Mouse (Mus musculus): Measurements from ENCODE around the gene Trmt1.

Trmt1 gene

DNA sequence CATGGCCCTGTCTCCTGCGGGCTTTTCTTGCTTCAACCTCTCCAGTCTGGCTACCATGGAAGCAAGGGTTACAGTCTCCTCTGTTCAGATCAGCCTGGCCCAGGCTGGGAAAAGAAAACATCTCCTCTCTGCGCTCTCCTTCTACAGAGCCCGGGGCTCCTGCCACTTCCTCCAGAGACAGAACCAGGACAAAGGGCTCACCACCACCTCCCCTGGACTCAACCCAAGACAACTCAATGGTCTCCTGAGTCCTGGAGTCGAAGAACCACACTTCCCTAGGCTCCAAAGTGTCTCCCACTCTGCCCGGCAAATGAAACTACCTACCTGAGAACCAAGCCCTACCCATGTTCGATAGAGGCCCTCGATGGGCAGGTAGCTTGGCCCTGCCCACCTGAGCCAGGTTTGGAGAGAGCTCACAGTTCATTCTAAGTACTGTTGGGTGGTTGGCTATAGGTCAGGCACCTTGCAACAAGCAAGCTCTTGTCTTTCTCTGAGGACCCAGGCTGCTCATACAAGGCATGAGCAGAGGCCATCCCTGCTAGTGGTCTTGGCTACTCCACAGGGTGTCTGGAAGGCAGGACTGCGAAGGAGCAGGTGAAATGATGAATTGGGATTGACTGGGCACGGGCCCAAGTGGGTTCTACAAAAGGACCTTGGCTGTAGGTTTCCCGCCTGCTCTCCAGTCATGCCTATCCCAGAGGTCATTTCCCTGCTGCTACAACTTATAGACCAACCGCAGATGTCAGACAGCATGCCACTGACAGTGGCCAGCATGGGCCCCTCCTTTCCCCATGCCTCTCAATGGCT, 45.5 kb downstream of the Trmt1 start:
- DNase-seq (ENCODE audit: low read depth, low spot score) = no peak

DNA sequence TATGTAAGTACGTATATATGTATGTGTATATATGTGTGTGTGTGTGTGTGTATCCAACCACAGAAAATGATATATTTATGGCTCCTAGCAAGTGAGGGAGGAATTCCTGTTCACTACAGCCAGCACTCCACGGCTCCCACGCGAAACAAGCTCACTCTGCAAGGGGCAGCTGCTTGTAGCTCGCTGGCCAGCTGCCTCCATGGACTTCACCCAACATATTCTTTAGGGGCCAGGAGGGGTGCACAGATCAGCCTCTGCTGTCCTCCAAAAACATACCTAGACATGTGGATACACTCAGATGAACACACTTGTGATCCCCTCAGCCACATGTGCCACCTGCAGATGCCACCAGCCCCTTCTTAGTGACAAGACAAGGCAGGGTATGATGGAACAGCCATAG, 46.4 kb downstream of the Trmt1 start:
- DNase-seq (ENCODE audit: low read depth, low spot score) = no peak

DNA sequence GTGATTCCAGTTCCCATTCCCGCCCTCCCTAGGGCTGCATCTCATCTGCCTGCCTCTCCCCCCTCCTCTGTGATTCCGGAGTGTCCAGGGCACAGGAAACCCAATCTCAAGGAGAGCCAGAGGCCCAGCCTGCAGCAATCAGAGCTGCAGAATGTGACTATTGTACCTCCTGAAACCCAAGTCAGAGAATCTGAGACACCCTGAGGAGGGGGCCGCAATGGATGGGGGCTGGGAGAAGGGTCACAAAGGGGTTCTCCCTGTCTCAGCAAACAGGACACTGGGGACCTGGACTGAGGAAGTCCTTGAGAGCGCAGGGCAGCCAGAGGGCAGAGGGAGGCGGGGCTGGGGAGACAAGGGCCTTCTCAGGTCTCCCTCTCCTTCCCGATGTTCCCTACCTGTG, 46.9 kb downstream of the Trmt1 start:
- no peak for DNase-seq (ENCODE audit: low read depth, low spot score)

GRCm38 (mm10) chr8:84733959-84734358, 47.9 kb downstream of the Trmt1 start:
- no peak for DNase-seq (ENCODE audit: low read depth, low spot score)

- no peak for DNase-seq (ENCODE audit: low read depth, low spot score)
These were observed 48.6 kb downstream of the Trmt1 start for GRCm38 (mm10) chr8:84734680-84735079.

DNA sequence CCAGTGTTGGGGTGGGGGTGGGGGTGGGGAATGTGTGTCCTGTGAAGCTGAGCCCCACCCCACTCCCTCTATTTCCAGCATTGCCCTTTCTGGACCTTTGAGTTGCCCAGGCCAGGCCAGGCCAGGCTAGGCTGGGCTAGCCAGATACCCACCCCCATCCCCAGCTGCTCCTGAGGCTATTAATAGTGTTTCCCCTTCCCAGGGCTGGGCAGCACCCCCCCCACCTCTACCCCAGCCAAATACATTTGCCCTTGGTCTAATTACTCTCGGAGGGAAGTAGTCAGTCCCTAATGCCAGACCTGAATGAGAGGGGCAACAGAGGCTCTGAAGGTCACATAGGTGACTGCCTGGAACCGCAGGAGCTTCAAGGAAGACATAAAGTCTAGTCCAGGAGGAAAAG, 49.5 kb downstream of the Trmt1 start:
- no peak for DNase-seq (ENCODE audit: low read depth, low spot score)

DNA sequence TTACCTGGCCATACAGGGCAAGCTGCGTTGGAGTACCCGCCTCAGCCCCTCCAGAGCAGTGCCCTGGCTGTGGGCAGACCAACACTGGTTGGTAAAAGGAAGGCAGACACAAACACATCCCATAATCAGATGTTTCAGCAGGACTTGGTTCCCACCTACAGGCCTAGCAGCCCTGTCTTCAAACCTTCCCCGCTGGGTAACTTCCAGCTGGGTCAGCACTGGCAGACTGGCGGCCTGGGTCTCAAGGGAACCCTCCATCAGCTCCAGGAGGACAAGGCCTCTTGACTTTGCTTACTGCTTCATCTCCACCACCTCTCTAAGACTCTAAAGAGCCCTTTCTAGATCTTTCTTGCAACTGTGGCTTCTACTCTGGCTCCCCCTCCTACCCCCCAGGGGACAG, 50.4 kb downstream of the Trmt1 start:
- DNase-seq (ENCODE audit: low read depth, low spot score) = no peak

- DNase-seq (ENCODE audit: low read depth, low spot score) = no peak
These were observed 51.5 kb downstream of the Trmt1 start for GRCm38 (mm10) chr8:84737608-84738007.

GRCm38 (mm10) chr8:84738266-84738665, 52.2 kb downstream of the Trmt1 start:
- DNase-seq (ENCODE audit: low read depth, low spot score) = no peak

- no peak for DNase-seq (ENCODE audit: low read depth, low spot score)
These were observed 52.8 kb downstream of the Trmt1 start for GRCm38 (mm10) chr8:84738715-84739400.

GRCm38 (mm10) chr8:84739401-84739742, 53.3 kb downstream of the Trmt1 start:
- no peak for DNase-seq (ENCODE audit: low read depth, low spot score)

- DNase-seq (ENCODE audit: low read depth, low spot score) = no peak
These were observed 55.1 kb downstream of the Trmt1 start for GRCm38 (mm10) chr8:84740895-84741843.

DNA sequence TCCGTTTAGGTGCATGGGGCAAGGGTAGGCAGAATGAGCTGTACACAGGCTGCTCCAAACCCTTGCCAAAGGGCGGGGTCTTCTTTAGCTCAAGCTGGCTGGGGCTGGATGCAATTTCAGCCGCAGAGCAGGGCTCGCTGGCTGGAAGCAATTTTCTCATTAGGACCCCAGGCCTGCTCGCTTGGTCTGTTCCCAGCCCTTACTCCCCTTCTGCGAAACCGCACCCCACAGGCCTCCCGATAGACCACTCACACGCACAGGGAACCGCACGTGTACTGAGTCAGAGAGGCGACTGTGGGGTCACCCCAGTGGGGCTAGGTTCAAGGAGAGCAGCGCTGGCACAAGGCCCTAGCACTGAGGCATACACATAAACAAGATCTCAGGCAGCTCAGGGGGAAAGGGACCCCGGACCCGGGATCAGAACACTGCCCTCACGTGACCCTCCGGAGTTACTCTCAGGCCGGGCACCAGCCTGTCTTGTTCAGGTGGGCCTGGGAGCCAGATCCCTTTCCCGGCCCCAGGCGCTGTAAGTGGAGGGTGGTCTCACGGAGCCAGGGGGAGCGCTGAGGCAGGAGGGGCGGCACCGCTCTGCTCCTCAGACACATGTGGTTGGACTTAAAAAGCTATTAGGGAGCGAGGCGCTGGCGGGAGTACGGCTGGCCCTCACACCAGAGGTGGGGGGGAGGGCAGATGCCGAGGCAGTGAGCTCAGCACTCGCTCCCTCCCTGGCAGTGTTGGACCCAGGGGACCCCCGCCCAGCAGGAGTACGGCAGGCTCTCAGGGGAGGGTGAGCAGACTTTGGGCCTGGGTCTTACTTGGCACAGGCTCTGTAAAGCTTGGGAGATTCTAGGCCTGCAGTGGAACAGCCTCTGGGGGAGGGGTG, 56.3 kb downstream of the Trmt1 start:
- DNase-seq (ENCODE audit: low read depth, low spot score) = no peak

- no peak for DNase-seq (ENCODE audit: low read depth, low spot score)
These were observed 56.9 kb downstream of the Trmt1 start for GRCm38 (mm10) chr8:84743054-84743415.

DNA sequence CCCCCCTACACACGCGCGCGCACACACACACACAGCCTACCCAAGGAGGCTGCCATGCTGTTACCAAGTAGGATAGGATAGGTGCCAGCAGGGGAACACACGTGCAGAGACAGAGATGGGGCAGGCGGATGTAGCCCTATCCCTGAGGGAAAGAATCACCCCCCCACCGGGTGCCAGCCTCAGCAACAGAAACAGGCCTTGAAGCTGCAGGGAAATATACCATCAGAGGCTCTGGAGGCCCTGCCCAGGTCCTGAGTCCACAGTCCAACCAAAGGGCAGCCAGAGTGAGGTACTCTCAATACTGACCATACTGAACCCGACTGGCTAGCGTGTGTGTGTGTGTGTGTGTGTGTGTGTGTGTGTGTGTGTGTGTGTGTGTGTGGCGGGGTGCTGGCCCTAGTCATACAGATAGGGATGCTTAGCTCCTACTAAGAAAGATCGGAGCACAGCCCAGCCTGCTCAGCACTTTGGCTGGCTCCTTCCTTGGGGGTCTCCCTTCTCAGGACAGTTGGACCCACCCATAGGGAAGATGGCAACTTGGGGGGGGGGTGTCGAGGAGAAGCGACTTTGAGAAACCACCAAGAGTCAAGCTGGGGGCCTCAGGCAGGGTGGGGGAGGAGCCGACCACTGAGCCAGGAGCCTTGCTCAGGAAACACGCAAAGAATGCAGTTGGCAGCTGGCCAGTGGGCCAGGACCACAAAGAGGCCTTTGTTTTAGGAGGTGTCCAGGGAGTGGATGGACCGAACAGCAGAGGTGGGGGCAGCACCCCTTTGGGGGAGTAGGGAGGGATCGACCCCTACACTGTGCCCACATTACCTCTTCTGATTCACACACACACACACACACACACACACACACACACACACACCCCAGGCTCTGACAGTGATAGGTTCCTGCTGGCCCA, 57.7 kb downstream of the Trmt1 start:
- DNase-seq (ENCODE audit: low read depth, low spot score) = no peak

DNA sequence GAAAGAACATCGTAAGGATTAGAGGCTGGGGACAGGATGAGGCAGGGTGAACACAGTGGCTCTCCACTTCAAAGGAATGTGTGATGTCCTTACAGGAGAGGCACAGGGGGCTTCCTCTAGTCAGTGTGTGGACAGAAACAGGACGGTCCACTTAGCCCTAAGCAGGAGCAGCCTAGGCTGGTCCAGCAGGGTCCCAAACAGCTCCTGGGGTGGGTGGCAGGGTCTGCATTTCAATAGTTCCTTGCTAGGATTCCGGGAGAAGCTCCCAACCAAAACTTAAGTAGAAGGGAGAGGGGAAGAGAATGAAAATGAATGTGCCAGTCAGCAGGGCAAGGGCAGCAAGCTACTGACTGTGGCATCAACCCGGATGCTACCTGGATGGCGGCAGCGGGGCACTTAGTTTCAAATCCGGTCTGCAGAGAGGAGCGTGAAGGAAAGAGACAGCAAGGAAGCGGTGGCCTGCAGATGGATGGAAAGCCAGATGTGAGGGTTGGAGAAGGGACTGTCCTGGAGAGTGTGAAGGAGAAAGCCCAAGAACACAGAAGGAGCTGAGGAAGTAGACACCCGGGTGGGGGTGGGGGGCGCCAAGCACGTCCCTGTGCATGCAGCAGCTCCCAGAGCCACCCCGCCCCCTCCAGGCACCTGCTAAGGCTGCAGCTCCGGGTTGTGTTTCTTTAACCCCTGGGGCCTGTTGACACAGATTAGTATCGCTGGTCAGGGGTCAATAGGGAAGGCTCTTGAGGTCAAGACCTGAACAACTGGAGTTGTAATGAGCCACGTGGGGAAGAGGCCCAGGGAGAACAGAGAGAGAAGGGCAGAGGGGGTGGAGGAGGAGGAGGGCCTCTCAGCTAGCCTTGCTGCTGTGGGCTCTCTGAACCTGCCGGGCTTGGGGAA, 59.2 kb downstream of the Trmt1 start:
- no peak for DNase-seq (ENCODE audit: low read depth, low spot score)

All from telencephalon, adult 2 months (tissue).